Mouse (Mus musculus) urinary bladder, postnatal 36 days (tissue): ENCODE measurements at regions not wholly inside any gene's neighbourhood (a gene's known extent, or its start where the extent isn't known, plus 50 kb on each side); places are given as distances from the start of the nearest gene placed in this dataset.
A peak's percentile ranks its signal among the peaks of the same experiment; 100 is the strongest.
"Not testable (repeated sequence)": the region's sequence is repeated elsewhere in the genome, so short reads cannot be mapped to it uniquely, and the experiment has no call there.

ENCODE experiments used
- DNase-seq, 2 experiments: peaks; one replicate each; pipeline ENCODE4 v3.0.0; 2022; ENCODE audit warnings: low spot score in 2 of 2, mixed read lengths in 1 of 2

DNA sequence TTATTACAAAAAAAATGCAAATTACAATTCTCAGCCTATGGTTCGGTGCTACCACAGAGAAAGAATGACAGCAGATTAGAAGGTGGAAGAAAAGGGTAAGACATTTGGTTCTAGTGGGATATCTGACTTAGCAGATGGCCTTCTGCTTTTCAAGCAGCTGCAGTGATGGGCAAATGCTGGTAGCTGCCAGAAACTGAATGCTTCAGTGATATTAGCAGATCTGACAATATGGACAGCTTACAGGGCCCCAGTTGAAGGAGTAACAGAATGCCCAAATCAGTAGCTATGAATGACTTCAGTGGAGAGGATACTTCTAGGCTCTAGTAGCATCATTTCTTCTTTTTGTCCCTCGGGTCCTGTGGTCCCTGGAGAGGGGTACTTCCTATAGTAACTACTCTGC, 143.9 kb upstream of the Rps6ka3 start:
- DNase-seq, result no peak

DNA sequence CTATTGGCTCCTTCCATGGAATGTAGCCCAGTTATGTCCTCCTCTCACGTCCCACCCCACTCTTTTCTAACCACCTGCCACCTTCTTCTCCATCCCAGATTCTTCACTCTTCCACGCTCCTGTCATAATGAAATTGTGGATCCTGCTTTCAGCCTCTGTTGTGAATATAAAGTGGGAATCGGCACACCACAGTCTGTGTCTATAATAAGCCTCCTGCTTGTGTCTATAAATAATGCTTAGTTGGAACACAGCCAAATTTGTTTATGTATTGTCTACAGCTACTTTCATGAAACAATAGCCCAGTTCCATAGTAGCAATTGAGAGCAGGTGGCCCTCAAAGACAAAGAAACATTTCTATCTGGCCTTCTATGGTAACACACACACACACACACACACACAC, 137.5 kb upstream of the Rps6ka3 start:
- DNase-seq, result no peak

DNA sequence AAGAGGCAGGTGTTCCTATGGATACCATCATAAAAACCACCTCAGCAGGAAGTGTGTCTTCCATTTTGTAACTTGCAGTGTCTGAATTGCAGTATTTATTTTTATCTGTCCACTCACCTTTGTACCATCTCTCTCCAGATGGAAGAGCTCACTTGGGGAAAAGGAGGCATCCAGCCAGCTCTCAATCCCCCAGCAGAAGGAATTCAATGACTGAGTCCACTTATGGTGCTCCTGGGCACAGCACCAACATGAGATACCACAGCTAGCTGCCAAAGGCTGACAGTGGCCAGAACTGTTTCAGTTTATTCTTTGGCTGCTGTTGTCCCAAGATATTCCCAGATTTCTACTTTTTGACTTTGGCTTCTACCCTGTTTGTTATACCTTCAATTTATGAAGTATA, 136.6 kb upstream of the Rps6ka3 start:
- no peak for DNase-seq

DNA sequence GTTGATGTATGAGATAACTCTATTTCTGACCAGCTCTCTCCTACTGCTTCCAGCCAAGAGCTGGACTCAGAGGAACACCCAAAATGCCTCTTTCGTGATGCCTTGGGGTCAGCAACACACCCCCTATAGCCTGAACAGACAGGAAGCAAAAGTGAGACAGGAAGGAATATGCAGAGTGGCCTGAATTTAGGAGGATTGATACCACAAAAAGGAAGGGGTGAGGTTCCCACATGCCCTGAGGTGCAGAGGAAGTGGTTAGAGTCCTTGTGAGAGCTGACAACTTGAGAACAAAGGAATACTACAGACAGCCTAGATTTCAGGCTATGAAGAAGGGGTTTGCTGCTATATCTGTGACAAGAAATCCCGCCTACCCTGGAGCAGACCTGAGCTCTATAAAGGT, 129.6 kb upstream of the Rps6ka3 start:
- DNase-seq, result no peak

DNA sequence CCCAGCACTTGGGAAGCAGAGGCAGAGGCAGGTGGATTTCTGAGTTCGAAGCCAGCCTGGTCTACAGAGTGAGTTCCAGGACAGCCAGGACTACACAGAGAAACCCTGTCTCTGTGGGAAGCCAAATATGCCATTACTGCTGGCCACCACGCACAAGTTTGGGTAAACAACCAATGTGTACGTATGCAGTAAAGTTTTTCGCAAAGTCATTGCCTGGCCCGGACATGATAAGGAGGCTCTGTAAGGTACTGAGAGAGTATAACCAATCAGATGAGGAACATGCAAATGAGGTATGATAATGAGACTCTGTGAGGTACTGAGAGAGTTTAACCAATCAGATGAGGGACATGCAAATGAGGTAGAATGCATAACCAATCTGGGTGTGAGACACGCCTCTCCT, 99.5 kb upstream of the Rps6ka3 start:
- not testable (repeated sequence) for DNase-seq

DNA sequence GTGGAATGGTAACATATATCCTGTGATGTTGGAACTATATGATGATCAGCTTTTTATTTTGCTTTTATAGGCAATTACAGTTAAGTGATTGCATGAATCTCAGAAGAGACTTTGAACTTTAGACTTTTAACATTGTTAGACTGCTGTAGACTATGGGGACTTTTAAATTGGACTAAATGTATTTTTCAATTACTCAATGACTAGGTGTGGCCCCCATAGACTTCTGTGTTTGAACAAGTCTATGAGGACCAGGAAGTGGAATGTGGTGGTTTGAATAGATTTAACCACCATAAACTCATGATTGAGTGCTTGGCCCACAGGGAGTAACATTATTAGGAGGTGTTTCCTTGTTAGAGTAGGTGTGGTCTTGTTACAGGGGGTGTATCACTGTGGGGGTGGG, 93.9 kb upstream of the Rps6ka3 start:
- DNase-seq, result no peak

DNA sequence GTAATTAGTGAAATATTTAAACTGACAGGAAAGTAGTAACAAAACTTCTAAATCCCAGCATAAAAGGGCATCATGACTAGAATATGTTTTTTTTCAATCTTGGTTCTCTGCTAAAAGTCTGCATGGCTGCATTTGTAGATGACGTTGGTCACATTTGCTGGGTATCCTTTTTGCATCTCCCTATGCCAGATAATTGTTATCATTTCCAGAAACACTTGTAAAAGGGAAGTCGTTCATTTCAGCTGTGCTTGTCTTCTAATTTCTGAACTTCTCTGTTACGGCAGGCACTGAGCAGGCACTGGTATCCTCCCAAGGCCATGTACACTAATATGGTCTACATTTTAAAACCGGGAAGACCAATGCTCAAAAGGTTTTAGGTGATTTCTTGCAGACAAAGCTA, 69.6 kb upstream of the Rps6ka3 start:
- DNase-seq, result no peak

DNA sequence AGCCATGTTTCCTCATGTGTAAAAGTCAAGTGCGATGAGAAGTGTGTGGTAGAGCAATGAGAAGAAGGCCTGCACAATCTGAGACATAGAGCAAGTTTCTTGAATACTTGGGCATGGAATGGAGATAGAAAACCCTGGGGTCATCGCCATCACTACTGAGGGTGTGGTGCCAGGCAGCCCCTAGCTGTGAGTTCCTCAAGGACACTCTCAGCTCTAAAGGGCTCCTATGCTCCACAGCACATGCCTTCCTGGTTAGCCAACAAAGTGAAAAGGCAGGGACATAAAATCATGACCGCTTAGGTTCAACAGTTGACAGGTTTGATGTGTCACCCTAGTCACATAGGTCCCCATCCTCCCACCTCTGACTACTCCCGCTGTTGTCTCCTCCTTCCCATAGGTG, 66.8 kb upstream of the Rps6ka3 start:
- DNase-seq, result no peak

DNA sequence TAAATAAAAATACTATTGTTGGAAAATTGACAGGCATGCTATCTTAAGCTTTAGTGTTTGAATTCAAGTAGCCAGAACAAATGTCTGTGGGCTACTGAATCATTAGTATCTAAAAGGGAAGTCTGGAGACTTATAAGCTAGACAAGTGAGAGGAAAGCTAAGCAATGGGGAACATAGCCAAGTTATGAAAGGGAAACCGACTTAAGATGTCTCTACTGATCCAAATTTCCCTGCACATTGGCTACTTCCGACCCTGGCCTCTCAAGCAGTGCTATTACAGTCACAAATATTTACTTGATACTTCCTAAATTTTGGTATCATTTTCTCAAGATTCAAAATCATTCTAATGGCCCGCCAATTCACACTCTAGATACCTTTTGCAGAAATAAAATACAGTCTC, 65.4 kb upstream of the Rps6ka3 start:
- no peak for DNase-seq

DNA sequence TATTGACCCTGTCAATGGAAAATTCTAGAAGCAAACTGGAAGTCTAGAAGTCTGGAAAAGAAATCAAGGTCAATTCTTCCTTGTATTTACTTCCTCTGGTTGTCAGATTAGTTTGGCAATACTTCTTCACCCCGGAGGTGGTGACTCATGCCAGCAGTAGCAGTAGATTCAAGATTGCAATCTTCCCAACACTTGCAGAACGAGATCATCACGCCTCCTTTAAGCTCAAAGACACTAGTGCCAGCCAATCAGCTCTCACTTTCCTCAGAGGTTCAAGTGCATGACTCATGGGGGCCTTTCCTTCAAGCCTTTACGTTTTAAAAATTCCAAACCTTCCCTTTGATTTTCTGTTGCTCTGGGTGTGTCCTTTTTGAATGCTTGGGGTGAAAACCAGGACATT, 64.9 kb upstream of the Rps6ka3 start:
- DNase-seq, result peak in 1 of 2 experiments; percentile 10

DNA sequence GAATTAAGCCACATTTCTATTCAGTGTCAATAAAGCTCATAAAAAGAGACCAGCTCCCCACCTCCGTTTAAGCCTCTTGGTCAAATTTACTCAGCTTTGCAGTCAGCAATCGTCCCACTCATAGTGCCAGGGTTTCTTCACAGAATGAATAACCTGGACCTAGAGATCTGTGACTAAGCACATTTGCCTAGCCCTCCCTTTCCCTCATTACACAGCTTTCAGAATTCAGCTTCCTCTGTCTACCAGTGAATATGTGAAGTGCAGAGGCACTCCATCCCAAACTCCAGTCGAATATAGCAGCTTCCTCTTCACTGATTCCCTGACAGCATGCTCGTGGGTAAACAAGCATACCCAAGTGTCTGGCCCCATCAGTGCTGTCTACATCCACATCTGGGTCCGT, 54.3 kb upstream of the Rps6ka3 start:
- DNase-seq, result no peak

DNA sequence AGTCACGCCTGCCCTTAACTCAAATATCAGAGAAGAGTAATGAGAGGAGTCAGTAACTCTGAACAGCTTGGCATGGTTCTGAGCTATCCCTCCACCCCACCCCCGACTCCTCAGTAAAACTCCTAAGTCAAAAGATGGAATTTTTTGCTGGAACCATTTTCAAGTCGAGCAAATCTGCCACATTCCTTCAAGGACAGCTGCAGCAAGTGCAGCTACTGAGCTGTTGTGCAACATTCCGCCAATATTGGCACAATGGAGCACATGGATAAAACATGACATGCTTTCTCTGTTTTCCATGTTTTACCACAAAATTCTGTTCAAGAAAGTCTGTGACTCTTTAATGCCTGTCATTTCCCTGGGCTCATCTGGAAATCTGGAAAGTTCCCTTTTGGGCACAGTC, 53.1 kb upstream of the Rps6ka3 start:
- no peak for DNase-seq

DNA sequence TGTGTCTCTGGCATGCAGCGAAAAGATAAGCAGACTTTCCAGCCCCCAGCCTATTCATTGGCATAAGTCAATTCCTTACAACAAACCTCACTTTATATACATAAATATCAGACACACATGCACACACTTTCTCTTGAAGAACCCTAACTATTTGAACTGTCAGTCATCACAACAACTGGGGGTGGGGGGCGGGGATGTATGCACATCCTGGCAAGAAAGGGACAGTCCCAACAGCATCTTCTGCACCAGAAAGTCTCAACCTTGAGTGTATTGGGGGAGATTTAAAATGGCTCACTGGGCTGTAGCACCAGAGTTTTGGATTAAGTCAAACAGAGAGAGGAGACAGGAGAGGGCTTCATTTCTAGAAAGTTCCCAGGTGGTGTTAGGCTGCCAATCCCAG, 50.4 kb upstream of the Rps6ka3 start:
- DNase-seq, result no peak
